Mouse (Mus musculus) urinary bladder, adult 18-20 months (tissue): ENCODE results near the gene C2cd5.

Experiments used
- DNase-seq, 2 experiments: peaks; one replicate each; pipeline ENCODE4 v3.0.0; 2022; ENCODE audit warnings: low spot score in 2 of 2, mixed read lengths in 2 of 2

The C2cd5 gene

DNA sequence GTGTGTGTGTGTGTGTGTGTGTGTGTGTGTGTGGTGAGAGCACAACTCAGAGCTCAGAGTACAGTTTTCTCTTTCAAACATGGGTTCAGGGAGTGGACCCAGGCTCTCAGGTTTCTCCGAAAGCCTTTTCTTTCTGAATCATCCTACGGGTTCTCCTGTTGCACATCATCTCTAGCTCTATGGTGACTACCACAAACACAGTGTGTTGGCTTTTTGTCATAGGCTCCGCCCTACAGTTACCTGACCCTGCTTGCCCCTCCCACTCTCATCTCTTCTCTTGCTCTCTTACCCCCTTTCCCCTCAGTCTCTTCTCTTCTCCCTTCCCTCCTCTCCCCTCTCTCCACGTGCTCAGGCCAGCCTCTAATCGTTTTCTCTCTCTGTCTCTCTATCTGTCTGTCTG lies 15.6 kb upstream of the C2cd5 start:
- DNase-seq = no peak

DNA sequence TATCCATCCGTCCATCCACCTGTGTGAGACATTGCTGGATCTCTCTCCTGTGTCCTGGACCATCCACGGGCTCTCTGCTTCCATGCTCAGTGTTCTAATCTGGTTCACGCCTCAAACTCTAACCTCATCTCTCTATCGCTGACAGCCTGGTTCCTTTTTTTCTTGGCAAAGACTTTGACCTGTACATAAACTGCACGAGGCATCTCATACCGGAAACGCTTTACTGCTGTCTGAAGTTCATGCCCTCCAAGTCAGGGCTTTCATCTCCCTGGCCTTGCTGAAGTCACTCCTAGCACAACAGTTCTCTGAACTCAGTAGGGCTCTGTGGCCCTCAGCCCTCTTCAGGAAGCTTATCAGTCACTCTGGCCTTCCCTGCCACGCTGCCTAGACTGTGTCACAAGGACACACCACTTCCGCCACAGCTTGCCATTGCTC lies 15.1 kb upstream of the C2cd5 start:
- no peak for DNase-seq

DNA sequence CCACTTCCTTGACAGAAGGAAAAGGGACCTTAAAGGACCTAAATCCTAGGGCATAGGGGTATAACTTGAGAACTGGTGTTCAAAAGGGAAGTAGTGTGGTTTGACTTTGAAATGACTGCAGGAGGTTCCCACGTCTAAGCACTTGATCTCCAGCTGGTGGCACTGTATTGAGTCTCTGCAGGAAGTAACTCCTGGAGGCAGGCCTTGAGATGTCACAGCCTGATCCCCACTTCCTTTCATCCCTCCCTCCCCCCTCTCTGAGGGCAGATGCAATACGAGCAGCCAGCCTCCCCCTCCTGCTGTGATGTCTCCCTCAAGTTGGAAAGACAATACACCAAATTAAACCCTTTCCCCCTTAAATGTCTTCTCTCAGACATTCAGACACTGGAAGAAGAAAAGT lies 14.6 kb upstream of the C2cd5 start:
- DNase-seq = no peak

DNA sequence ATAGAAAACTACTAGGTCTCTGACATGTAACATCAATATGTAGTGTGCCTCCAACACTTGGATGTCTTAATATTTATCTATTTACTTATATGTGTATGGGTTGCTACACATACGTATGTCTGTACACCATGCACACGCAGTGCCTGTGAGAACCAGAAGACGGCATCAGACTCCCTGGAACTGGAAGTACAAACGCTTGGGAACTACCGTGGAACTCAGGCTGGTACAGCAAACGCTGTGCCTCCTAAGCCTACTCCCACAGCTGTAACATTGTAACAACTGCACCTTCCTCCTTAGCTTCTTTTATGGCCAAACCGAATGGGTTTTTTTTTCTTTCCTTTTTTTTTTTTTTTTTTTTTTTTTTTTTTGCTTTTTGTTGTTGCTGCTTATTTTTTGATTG lies 10.4 kb upstream of the C2cd5 start:
- no peak for DNase-seq

DNA sequence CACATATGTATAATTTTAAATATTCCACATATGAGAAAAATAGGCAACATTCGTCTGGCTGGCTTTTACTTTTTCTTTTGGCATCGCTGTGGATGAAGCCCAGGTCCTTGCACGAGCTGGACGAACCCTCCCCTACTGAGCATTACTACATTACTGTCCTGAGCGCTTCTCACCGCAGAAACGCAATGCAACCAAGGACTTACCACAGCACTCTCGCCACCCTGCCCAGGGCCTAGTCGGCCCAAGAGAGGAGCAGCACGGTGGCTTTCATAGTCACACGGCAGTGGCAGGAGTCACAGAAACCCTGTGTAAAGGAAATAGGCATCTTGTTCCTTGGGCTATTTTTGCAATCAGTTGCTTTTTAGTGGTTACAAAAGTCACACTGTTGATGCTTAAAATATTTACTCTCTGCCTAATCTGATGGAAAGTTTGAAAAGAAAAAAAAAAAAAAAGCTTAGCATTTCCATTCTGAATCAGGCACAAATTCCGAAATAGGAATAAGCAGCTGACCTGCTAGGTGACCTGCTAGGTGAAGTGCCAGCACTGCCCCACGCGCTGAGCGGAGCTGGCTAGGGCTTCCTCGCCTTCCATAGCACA lies 9.8 kb upstream of the C2cd5 start:
- no peak for DNase-seq

DNA sequence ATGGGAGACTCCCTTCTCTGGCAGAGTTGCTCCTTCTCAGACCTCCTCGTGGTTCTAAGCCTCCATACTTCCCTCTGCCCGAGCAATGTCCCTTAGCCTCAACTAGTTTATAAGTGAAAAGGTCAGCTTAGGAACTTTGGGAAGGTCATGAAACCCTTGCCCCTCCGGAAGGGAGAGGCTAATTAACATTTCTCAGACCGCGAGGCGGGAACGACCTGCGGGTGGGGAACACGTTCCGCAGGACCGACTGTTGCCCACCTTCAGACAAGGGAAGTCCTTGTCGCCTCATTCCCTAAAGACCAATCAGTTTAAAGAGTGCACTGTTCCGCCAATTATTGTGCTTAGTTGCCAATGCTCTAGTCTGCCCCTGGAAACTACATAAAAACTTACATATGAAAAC lies 8.1 kb upstream of the C2cd5 start:
- DNase-seq = no peak

DNA sequence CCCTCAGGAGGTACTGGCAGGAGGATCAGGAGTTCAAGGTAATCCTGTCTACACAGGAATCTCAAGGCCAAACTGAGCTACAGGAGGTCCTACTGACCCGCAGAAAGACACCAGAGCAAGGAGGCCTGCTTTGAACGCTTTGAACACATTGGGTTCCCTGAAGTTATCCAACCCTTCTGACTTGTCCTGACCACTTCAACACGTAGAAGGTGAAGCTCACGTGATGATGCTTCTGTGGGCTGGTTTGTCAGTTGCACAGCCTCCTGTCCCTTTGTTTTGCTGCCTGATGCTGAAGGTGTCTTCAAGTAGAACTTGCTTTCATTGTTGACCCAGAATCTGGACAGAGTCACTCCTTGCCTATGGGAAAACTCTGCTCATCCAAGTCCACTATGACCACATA lies 7.7 kb upstream of the C2cd5 start:
- no peak for DNase-seq

DNA sequence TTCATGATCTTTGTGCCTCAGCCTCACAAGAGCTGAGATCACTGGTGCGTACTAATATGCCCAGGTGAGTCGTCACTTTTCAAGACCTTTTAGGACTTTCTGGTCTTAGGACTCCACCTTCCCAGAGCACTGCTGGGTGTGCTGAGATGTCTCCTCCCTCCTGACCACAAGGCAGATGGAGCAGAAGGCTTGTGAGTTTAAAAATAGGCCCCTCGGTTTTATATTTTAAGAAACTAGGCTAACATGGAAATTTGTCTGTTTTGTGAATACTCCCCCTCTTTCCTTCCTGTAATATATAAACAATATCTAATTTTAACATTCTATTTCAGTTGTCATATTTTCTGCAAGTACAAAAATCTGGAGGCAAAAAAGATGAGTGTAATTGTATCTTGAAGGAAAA lies 5.8 kb upstream of the C2cd5 start:
- DNase-seq = no peak

DNA sequence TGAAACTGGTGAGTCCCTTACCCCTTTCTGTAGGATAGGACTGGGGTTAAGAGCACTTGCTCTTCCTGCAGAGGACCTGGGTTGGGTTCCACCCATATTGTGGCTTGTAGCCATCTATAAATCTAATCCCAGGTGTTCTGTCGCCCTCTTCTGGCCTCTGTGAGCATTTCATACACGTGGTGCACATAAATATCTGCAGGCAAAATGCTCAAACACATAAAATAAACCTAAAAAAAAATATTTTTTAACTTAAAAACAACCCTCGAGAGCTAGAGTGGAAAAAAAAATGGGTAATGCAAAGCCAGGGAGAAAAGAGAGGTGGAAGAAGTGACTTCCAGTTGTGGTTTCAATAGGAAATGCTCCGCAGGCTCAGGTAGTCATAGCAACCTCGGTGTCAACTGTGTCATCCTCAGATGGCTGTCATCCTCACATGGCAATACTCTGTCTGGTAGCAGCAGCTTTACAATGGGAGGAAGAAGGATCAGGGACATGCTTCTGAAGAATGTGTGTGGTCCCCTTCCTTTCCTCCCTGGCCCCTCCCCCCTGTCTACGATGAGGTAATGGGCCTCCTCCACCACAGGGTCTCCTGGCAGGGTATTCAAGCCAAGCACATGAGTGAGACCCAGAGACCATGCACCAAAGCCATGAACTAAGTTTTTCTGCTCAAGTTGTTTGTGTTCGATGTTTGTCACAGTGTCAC lies 4.2 kb upstream of the C2cd5 start:
- DNase-seq = no peak

DNA sequence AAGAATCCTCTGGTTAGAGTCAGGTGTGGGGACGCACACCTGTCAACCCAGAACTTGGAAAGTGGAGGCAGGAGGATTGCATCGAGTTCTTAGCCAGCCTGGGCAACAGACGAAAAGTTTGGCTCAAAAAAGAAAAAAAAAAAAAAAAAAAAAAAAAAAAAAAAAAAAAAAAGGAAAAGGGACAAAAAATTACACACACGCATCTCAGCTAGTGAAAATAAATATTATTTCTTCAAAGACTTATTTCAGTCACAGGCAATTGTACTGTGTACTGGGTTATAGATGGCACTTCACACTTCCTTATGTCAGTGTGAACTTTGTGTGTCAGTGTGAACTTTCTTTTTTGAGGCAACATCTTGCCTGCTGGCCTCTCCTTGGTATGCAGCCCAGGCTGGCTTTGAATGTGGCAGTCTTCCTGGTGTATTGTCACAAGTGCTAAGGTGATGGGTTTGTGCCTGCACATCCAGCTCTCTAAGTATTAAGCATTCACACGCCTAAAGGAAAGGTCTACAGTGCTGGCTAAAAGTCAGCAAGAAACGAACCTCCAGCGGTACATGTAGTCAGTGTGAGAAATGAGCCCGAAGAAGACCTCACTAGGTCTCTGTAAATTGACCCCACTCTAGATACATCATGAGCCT lies 656 bp upstream of the C2cd5 start:
- no peak for DNase-seq

DNA sequence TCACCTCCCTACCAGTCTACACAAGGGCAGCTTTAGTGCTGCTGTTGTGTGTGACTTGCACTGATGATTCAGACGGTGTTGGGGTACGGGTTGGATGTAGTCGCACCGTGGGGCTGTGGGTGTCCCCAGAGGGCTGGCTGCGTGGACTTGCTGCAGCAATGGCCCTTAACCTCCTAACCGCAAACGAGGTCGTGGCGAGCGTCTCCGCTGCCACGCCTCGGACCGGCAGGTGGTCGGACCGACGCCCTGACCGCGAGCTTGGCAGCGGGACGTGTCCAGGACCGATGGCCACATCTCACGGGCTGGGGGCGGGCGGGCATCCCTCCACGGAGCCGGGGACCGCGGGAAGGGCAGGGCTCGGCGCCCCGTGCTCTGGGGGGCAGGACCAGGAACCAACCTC lies 660 bp downstream of the C2cd5 start:
- peak; percentile 19 to 68 for DNase-seq

DNA sequence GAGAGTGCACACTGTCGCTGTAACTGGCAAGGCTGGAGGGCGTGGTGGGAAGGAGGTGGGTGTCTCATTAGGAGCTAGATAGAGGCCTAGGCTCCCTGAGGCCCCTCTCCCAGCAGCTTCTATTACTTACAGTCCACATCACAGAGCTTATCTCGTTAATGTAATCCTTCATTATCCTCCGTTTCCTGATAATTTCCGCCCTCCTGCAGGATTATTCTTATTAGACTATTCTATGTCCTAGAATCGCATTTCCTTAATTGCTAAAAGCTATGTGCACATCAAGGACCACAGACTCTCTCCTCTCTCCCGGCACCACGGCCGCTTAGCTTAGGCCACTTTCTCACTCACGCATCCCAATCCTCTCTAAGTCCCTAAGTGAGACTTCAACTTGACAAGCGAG lies 4.8 kb downstream of the C2cd5 start:
- DNase-seq = no peak

DNA sequence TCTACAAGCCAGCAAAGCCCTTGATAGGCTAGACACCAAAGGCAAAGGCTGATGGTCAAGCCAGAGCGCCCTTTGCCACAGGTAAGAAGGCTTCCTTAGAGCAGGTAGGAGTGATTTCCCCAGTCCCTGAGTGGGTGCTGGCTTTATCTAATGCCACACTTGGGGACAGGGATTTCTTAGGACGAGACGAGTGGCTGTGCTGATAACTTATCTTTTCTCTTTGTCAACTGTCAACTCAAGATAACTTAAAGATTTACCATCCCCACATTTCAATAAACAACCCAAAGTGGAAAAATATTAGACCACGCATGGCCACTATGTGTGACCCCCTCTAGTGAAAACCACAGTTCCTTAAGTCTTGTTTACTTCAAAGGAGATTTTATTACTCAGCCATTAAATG lies 7.1 kb downstream of the C2cd5 start:
- no peak for DNase-seq

DNA sequence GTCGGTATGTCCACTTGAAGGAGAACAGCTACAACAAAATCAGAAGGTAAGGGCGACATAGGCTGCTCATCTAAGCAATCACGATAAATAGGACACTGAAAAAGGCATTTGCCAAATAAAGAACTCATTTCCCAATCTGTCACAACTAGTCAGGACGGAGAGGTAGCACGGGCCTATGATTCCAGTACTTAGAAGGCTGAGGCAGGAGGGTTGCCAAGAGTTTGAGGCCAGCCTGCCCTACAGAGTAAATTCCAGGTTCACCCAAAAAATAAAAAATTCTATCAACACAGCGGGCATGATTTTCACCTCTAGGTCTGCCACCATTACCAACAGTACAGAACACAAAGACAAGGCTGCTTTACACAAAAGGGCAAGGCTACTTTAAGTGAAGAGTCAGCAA lies 8.9 kb downstream of the C2cd5 start:
- DNase-seq = no peak

DNA sequence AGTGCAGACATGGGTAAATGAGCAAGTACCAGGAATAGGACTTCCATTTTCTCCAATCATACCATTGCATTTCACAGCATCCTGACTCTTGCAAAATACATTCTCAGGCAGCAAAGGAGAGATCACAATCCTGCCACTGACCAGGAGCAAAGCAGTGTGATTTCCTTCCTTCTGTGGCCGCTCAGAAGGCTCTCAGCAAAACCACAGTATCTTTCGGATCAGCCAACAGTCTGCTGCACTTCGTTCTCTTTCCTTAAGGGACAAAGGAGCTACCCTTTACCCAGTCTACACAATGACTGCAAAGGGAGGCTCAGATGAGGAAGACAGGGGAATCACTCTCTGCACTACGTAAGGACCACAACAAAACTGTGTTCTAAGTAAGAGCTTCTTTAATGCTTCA lies 12.6 kb downstream of the C2cd5 start:
- no peak for DNase-seq

DNA sequence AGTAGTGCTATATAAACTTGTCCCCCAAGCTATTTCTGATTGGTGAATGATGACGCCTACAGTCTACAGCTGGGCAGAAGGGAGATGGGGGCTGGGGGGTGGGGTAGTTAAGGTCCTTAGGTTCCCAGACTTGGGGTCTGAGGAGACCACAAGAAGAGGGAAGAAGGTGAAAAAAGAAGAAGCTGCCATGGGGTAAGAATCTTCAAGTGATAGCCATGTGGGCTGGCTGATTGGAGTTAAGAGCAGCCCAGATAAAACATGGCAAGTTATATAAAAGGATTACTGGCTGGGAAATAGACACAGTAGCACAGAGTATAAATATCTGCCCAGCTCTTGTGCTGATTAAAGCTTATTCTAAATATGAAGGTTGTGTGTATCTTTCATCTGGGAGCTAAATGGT lies 14.0 kb downstream of the C2cd5 start:
- DNase-seq = no peak

DNA sequence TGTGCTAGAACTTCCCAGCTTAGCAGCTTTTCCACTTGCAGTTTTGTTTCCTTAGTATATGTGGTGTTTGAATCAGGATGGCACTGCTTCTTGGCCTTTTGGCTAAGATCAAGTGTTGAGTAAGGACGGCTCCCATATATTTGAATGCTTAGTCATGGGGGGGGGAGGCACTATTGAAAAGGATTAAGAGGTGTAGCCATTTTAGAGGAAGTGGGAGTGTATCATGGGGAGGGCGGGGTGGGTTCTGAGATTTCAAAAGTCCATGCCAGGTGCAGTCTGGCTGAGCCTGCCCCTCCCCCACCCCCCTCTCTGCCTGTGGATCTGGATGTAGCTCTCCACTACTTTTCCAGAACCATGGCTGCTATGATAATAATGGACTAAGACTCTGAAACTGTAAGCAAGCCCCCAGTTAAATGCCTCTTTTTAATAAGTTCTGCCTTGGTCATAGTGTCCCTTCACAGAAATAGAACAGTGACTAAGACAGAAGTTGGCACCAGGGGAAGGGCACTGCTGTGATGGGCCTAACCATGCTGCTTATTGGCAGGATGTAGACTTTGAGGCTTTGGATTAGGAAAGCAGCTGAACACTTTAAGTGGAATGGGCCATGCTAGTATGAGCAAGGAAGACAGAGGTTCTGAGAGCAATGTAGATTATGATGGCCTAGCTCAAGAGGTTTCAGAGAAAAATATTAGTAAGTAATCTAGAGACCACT lies 15.5 kb downstream of the C2cd5 start:
- no peak for DNase-seq

DNA sequence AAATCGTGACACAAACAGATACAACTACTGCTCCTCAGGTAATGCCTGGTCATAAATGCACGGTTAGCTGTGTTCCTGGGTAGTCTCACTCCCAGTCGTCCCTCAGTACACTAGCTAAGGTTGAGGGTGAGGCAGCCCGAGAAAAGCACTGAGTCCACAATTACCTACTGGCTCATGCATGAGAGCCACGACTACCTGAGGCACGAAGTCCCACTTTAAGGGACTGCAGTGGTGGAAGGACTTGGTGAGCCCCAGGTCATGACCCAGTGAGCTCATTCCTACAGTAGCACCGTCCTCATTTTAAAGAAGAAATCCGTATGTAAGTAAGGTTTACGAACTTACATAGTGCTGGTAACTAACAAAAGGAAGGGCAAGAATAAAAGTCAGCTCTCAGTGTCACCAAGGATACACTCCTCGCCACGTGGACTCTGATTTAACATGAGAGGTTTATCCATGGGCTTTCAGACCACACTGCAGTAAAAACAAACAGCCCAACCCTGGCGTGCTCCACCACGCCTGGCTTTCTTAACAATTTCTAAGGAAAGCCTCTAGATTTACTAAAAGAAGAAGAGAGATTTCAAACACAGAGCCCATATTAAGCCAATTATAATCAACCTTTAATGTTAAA lies 18.3 kb downstream of the C2cd5 start:
- no peak for DNase-seq

DNA sequence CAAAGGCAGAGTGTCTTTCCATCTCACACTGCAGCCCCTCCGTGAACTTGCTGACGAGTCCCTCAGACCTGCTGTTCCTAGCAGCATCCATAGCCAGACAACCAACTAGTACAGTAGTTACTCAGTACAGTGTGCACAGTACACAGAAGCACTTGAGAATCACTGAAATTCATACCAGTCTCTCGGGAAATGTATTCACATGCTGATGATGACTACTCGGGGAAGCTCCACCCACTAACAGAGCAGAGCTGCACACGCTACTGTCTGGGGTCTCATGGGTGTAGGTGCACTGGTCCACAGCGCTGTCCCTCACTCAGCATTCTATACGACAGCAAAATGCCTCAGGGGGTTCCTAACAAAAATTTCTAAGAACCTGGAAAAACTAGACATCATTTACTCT lies 19.2 kb downstream of the C2cd5 start:
- DNase-seq = no peak

DNA sequence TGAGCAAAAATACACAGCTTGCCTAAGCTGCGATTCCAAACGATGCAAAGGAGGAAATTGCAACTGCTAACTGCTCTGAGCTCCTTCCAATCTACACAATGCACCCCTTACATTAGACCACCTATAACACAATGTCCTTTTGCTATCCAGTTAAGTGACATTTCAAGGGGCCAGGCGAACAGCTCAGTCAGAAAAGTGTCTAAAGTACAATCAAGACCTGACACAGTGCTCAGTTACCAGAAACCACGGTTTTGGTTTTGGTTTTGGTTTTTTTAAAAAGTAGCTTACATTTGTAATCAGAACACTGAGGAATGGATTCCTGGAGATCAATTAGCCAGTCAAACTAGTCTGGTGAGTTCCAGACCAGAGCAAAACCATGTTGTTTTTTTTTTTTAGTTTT lies 20.8 kb downstream of the C2cd5 start:
- no peak for DNase-seq

DNA sequence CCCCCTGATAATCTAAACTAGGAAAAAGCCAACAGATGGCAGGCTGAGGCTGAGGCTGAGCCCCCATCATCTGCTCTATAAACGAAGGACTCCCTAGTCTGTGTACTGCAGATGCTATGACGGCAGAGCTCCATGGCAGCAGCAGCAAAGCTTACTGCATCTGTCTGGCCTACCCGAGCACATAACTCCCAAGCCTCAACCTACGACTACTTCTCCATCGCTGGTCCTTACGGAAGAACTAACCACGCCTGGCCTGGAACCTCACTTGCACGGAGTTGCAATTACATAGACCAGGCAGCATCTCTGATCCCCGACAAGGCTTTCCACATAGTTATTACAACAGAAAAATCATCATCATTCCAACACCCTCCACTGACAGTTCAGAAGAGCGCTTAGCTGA lies 23.5 kb downstream of the C2cd5 start:
- DNase-seq = no peak

DNA sequence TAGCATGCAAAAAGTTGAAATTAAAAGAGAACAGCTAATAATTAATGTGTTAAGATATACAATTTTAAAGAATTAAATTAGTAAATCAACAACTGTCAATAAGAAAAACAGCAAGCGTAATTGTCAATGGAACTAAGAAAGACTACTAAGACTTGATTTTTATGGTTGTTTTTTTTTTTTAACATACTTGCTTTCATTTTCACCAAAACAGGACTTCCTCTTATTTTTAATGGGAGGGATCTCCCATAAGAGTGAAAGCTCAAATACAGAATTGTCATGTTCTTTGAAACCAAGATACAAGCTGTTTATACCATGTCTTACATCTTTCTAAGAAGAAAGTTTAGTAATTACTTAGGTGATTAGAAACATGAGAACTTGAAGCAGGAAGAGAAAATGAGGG lies 26.0 kb downstream of the C2cd5 start:
- DNase-seq = no peak
